Mouse (Mus musculus): Measurements from ENCODE around the gene Cdc42ep1. TPM values are rescaled to one million over a fixed set of nuclear protein-coding genes. Genes with fewer than 3 reads are reported as not detected.

Cdc42ep1 gene
- polyA plus RNA-seq, 1 experiment from 2014 or later = 17.6 TPM

- ATAC-seq (ENCODE audit: low FRiP score, low read depth) = no peak
- no peak within 1 kb of the TSS for H3K4me2 ChIP-seq (replicated peaks)
- H3K9ac ChIP-seq = no peak within 1 kb of the TSS
- H3K4me1 ChIP-seq = peaks cover 6% of the 10 kb centered on the region; the same call in 1 of the 2 replicates
- 74% methylated on average over 8 of the region's 8 CpGs for WGBS
- H3K36me3 ChIP-seq = no peaks in the 10 kb centered on the region
- no peaks in the 10 kb centered on the region for H3K27me3 ChIP-seq (replicated peaks)
- H3K4me3 ChIP-seq = no peak within 1 kb of the TSS
- H3K9me3 ChIP-seq = no peaks in the 10 kb centered on the region
- H3K27ac ChIP-seq = no peak within 1 kb of the TSS
These were observed 13.0 kb downstream of the Cdc42ep1 start, which contains the start of gene Lgals2 for GRCm38 (mm10) chr15:78855303-78855965. Lgals2 (minus strand) TSS chr15:78855529.

- Histone ChIP-seq H3K27ac (no peak overlapping the region), H3K4me2 (replicated peaks) (no peak overlapping the region), H3K36me3 (no peaks in the 10 kb centered on the region), H3K4me3 (no peak overlapping the region), H3K27me3 (replicated peaks) (no peaks in the 10 kb centered on the region), H3K9me3 (no peaks in the 10 kb centered on the region), H3K9ac (no peak overlapping the region), H3K4me1 (no peaks in the 10 kb centered on the region)
- WGBS = 84% methylated on average over 7 of the region's 7 CpGs
- no peak for ATAC-seq (ENCODE audit: low FRiP score, low read depth)
These were observed 14.6 kb downstream of the Cdc42ep1 start for GRCm38 (mm10) chr15:78857009-78857408.

GRCm38 (mm10) chr15:78859311-78859710, 16.9 kb downstream of the Cdc42ep1 start:
- Histone ChIP-seq H3K9me3 (no peaks in the 10 kb centered on the region), H3K4me2 (replicated peaks) (no peak overlapping the region), H3K4me1 (no peaks in the 10 kb centered on the region), H3K27ac (no peak overlapping the region), H3K9ac (no peak overlapping the region), H3K4me3 (no peak overlapping the region), H3K36me3 (no peaks in the 10 kb centered on the region), H3K27me3 (replicated peaks) (no peaks in the 10 kb centered on the region)
- ATAC-seq (ENCODE audit: low FRiP score, low read depth) = no peak
- 82% methylated on average over 4 of the region's 4 CpGs for WGBS

- Histone ChIP-seq H3K4me2 (replicated peaks) (no peak overlapping the region), H3K9me3 (no peaks in the 10 kb centered on the region), H3K4me1 (no peaks in the 10 kb centered on the region), H3K27ac (no peak overlapping the region), H3K4me3 (no peak overlapping the region), H3K27me3 (replicated peaks) (no peaks in the 10 kb centered on the region), H3K9ac (no peak overlapping the region), H3K36me3 (no peaks in the 10 kb centered on the region)
- ATAC-seq (ENCODE audit: low FRiP score, low read depth) = no peak
- whole genome bisulfite sequencing = 81% methylated on average over 6 of the region's 6 CpGs
These were observed 17.3 kb downstream of the Cdc42ep1 start for GRCm38 (mm10) chr15:78859714-78860113.

- no peak overlapping the region for H3K27ac ChIP-seq
- no peak for ATAC-seq (ENCODE audit: low FRiP score, low read depth)
- H3K4me2 ChIP-seq (replicated peaks) = no peak overlapping the region
- 93% methylated on average over 5 of the region's 5 CpGs for WGBS
- no peak overlapping the region for H3K4me3 ChIP-seq
- H3K4me1 ChIP-seq = no peaks in the 10 kb centered on the region
- no peaks in the 10 kb centered on the region for H3K36me3 ChIP-seq
- no peak overlapping the region for H3K9ac ChIP-seq
- H3K9me3 ChIP-seq = no peaks in the 10 kb centered on the region
- H3K27me3 ChIP-seq (replicated peaks) = no peaks in the 10 kb centered on the region
These were observed 19.9 kb downstream of the Cdc42ep1 start for GRCm38 (mm10) chr15:78862280-78862679.

- no peaks in the 10 kb centered on the region for H3K27me3 ChIP-seq (replicated peaks)
- H3K4me3 ChIP-seq = no peak overlapping the region
- no peak overlapping the region for H3K4me2 ChIP-seq (replicated peaks)
- no peaks in the 10 kb centered on the region for H3K36me3 ChIP-seq
- ATAC-seq (ENCODE audit: low FRiP score, low read depth) = no peak
- H3K4me1 ChIP-seq = no peaks in the 10 kb centered on the region
- WGBS = 84% methylated on average over 2 of the region's 2 CpGs
- H3K9ac ChIP-seq = no peak overlapping the region
- H3K27ac ChIP-seq = no peak overlapping the region
- no peaks in the 10 kb centered on the region for H3K9me3 ChIP-seq
These were observed 20.7 kb downstream of the Cdc42ep1 start for GRCm38 (mm10) chr15:78863154-78863553.

GRCm38 (mm10) chr15:78863852-78864253, 21.4 kb downstream of the Cdc42ep1 start:
- Histone ChIP-seq H3K36me3 (no peaks in the 10 kb centered on the region), H3K4me3 (no peak overlapping the region), H3K4me1 (peaks cover 3% of the 10 kb centered on the region; the same call in 1 of the 2 replicates), H3K27ac (no peak overlapping the region), H3K27me3 (replicated peaks) (no peaks in the 10 kb centered on the region), H3K9ac (no peak overlapping the region), H3K9me3 (no peaks in the 10 kb centered on the region), H3K4me2 (replicated peaks) (no peak overlapping the region)
- no peak for ATAC-seq (ENCODE audit: low FRiP score, low read depth)
- WGBS = 45% methylated on average over 13 of the region's 13 CpGs

- no peak overlapping the region for H3K4me2 ChIP-seq (replicated peaks)
- no peak overlapping the region for H3K27ac ChIP-seq
- H3K9ac ChIP-seq = no peak overlapping the region
- 30% methylated on average over 9 of the region's 9 CpGs for WGBS
- no peaks in the 10 kb centered on the region for H3K9me3 ChIP-seq
- no peak overlapping the region for H3K4me3 ChIP-seq
- H3K4me1 ChIP-seq = peaks cover 3% of the 10 kb centered on the region; the same call in 1 of the 2 replicates
- H3K36me3 ChIP-seq = no peaks in the 10 kb centered on the region
- peak; percentile 63; the same call in 1 of the 2 replicates for ATAC-seq (ENCODE audit: low FRiP score, low read depth)
- H3K27me3 ChIP-seq (replicated peaks) = no peaks in the 10 kb centered on the region
These were observed 26.0 kb downstream of the Cdc42ep1 start for GRCm38 (mm10) chr15:78868398-78868797.

GRCm38 (mm10) chr15:78868826-78869233, 26.4 kb downstream of the Cdc42ep1 start:
- no peak overlapping the region for H3K4me2 ChIP-seq (replicated peaks)
- ATAC-seq (ENCODE audit: low FRiP score, low read depth) = peak; percentile 41; the same call in 1 of the 2 replicates
- no peaks in the 10 kb centered on the region for H3K9me3 ChIP-seq
- WGBS = 55% methylated on average over 7 of the region's 7 CpGs
- H3K27me3 ChIP-seq (replicated peaks) = no peaks in the 10 kb centered on the region
- no peak overlapping the region for H3K27ac ChIP-seq
- H3K9ac ChIP-seq = no peak overlapping the region
- peaks cover 5% of the 10 kb centered on the region; the same call in 1 of the 2 replicates for H3K4me1 ChIP-seq
- H3K4me3 ChIP-seq = no peak overlapping the region
- no peaks in the 10 kb centered on the region for H3K36me3 ChIP-seq

GRCm38 (mm10) chr15:78869775-78870174, 27.4 kb downstream of the Cdc42ep1 start:
- no peaks in the 10 kb centered on the region for H3K36me3 ChIP-seq
- H3K27me3 ChIP-seq (replicated peaks) = no peaks in the 10 kb centered on the region
- H3K27ac ChIP-seq = no peak overlapping the region
- peaks cover 8% of the 10 kb centered on the region; the same call in 1 of the 2 replicates for H3K4me1 ChIP-seq
- H3K9me3 ChIP-seq = no peaks in the 10 kb centered on the region
- WGBS = 32% methylated on average over 6 of the region's 6 CpGs
- H3K4me3 ChIP-seq = no peak overlapping the region
- H3K9ac ChIP-seq = no peak overlapping the region
- no peak for ATAC-seq (ENCODE audit: low FRiP score, low read depth)
- H3K4me2 ChIP-seq (replicated peaks) = no peak overlapping the region

- no peak overlapping the region for H3K4me3 ChIP-seq
- no peak for ATAC-seq (ENCODE audit: low FRiP score, low read depth)
- H3K27ac ChIP-seq = no peak overlapping the region
- H3K9ac ChIP-seq = no peak overlapping the region
- H3K27me3 ChIP-seq (replicated peaks) = no peaks in the 10 kb centered on the region
- no peaks in the 10 kb centered on the region for H3K36me3 ChIP-seq
- H3K9me3 ChIP-seq = no peaks in the 10 kb centered on the region
- peaks cover 8% of the 10 kb centered on the region; the same call in 1 of the 2 replicates for H3K4me1 ChIP-seq
- no peak overlapping the region for H3K4me2 ChIP-seq (replicated peaks)
- 51% methylated on average over 5 of the region's 5 CpGs for WGBS
These were observed 29.7 kb downstream of the Cdc42ep1 start for GRCm38 (mm10) chr15:78872021-78872608.

GRCm38 (mm10) chr15:78873803-78874435, 31.5 kb downstream of the Cdc42ep1 start:
- Histone ChIP-seq H3K9me3 (no peaks in the 10 kb centered on the region), H3K27me3 (replicated peaks) (no peaks in the 10 kb centered on the region), H3K9ac (no peak overlapping the region; the same call in 1 of the 2 replicates), H3K4me3 (no peak overlapping the region), H3K36me3 (no peaks in the 10 kb centered on the region), H3K4me1 (peaks cover 11% of the 10 kb centered on the region), H3K4me2 (replicated peaks) (no peak overlapping the region), H3K27ac (no peak overlapping the region)
- ATAC-seq (ENCODE audit: low FRiP score, low read depth) = no peak
- 63% methylated on average over 13 of the region's 13 CpGs for whole genome bisulfite sequencing

Measured in neural tube, embryonic 12.5 days (tissue).